Mouse (Mus musculus): ENCODE measurements around the gene Nphp4.

GRCm38 (mm10) chr4:152447731-152448665 is 28.5 kb upstream of the Nphp4 start:
- TF ChIP-seq EP300 (IDR thresholded peaks at IDR 0.05; ENCODE audit: low read depth) (no peak), CTCF (IDR thresholded peaks at IDR 0.05; ENCODE audit: low read depth) (no peak)

Measured in heart, postnatal 0 days (tissue).